8 mouse cellular contexts compared by ENCODE assay signal in genomic region chr5:144358592-144358917, GRCm38 (mm10). TPM values are rescaled to one million over a fixed set of nuclear protein-coding genes. Genes with fewer than 3 reads are reported as not detected.
DNase-seq lines count a peak whose midpoint lies in the region; ATAC-seq and TF ChIP-seq lines count a peak whose summit lies in the region.
"Had no signal": no experiment of that assay in that cellular context is flagged by ENCODE, and none has a peak within 500 bp of the region (broad histone marks: within the 10 kb centered on the region; RNA-seq: fewer than 3 reads in every experiment).

No protein-coding gene starts in this region.

- DNase-seq in lung, adult 2 months = no peak
- no peak for DNase-seq in lung, adult 18-20 months
- DNase-seq in limb, embryonic 10.5 days (ENCODE audit: low spot score) = no peak
- no peak for DNase-seq in ovary, adult 18-20 months (ENCODE audit: low spot score)

- no peak for TF ChIP-seq POLR2A in lung, adult 2 months (IDR thresholded peaks at IDR 0.05; ENCODE audit: borderline replicate concordance, extremely low read depth, low read depth, low read length)

- no peaks in the 10 kb centered on the region for H3K9me3 ChIP-seq in limb, embryonic 10.5 days (replicated peaks)
- no peaks in the 10 kb centered on the region for H3K9me3 ChIP-seq in neural tube, embryonic 15.5 days (replicated peaks)

- peak overlapping the region; percentile 72 for H3K4me3 ChIP-seq in lung, adult 2 months (replicated peaks; ENCODE audit: extremely low read depth, low read depth, low read length)
- peak overlapping the region; percentile 74 for H3K4me3 ChIP-seq in limb, embryonic 10.5 days
- H3K4me3 ChIP-seq in neural tube, embryonic 15.5 days (replicated peaks) = peak overlapping the region; percentile 54

- peak overlapping the region; percentile 44; the same call in 1 of the 2 replicates for H3K9ac ChIP-seq in neural tube, embryonic 15.5 days (replicated peaks)

- H3K4me1 ChIP-seq in lung, adult 2 months (ENCODE audit: control insufficient read depth, insufficient read depth, low read length) = 0 out of 2 replicates have a peak, but pooled peaks cover 4% of the 10 kb centered on the region
- peaks cover 20% of the 10 kb centered on the region for H3K4me1 ChIP-seq in limb, embryonic 10.5 days
- peaks cover 19% of the 10 kb centered on the region for H3K4me1 ChIP-seq in neural tube, embryonic 15.5 days

- H3K27me3 ChIP-seq in limb, embryonic 10.5 days (ENCODE audit: low read depth, poor library complexity, severe bottlenecking) = peaks cover 10% of the 10 kb centered on the region; the same call in 1 of the 2 replicates
- H3K27me3 ChIP-seq in neural tube, embryonic 15.5 days (replicated peaks) = peaks cover 43% of the 10 kb centered on the region

- peak; percentile 30; the same call in 1 of the 2 replicates for ATAC-seq in erythroblast, adult 5-6 weeks (replicated peaks; ENCODE audit: low FRiP score, poor library complexity, severe bottlenecking)
- ATAC-seq in neural tube, embryonic 15.5 days (ENCODE audit: low FRiP score) = no peak
- ATAC-seq in granulocyte monocyte progenitor cell, adult 5-6 weeks (replicated peaks; ENCODE audit: poor library complexity, severe bottlenecking) = no peak

- 6% methylated on average over 10 of the region's 10 CpGs for WGBS in lung, adult 2 months
- 8% methylated on average over 10 of the region's 10 CpGs for WGBS in limb, embryonic 10.5 days
- 7% methylated on average over 10 of the region's 10 CpGs for WGBS in neural tube, embryonic 15.5 days

- peak overlapping the region; percentile 83; the same call in 1 of the 2 replicates for H3K27ac ChIP-seq in limb, embryonic 10.5 days
- H3K27ac ChIP-seq in neural tube, embryonic 15.5 days (replicated peaks) = no peak overlapping the region

- H3K4me2 ChIP-seq in neural tube, embryonic 15.5 days = peak overlapping the region; percentile 99

- H3K36me3 ChIP-seq in limb, embryonic 10.5 days = no peaks in the 10 kb centered on the region
- H3K36me3 ChIP-seq in neural tube, embryonic 15.5 days = no peaks in the 10 kb centered on the region

- no peak for TF ChIP-seq CTCF in lung, adult 2 months (IDR thresholded peaks at IDR 0.05; ENCODE audit: insufficient read depth, low read length)

RNA-seq across cellular contexts. Expression of gene Baiap2l1, which starts 0.6 kb away (rescaled TPM):
- polyA plus RNA-seq in lung, adult 2 months (2012; rRNA removed) = 20.4 and 22.6 TPM in 2 replicates
- total RNA-seq in erythroblast, adult 5-6 weeks (2015; ENCODE audit: low replicate concordance) = not detected in 2 replicates
- total RNA-seq in erythroblast, adult 5-6 weeks (2017; ENCODE audit: low replicate concordance) = not detected in 2 replicates
- polyA plus RNA-seq in limb, embryonic 10.5 days (2016; fragmentation: Nextera tagmentation; extraction: Ambion mirVana) = 5.4 and 5.5 TPM in 2 replicates
- 1.5 and 3.7 TPM in 2 replicates for polyA plus RNA-seq in neural tube, embryonic 15.5 days (2015; fragmentation: Nextera tagmentation; extraction: Ambion mirVana)
- not detected in 2 replicates for total RNA-seq in granulocyte monocyte progenitor cell, adult 5-6 weeks (2014; fragmentation: Nextera tagmentation)
- total RNA-seq in granulocyte monocyte progenitor cell, adult 5-6 weeks (2017) = not detected in 2 replicates
- total RNA-seq: hematopoietic stem cell, adult 5-6 weeks had no signal
